Mouse (Mus musculus) heart, adult 9 months (tissue): Measurements from ENCODE around the gene Snrk.

Experiments
- DNase-seq, 2 experiments: peaks; one replicate each; pipeline ENCODE4 v3.0.0; 2022; ENCODE audit warnings: low spot score in 2 of 2

Snrk gene

DNA sequence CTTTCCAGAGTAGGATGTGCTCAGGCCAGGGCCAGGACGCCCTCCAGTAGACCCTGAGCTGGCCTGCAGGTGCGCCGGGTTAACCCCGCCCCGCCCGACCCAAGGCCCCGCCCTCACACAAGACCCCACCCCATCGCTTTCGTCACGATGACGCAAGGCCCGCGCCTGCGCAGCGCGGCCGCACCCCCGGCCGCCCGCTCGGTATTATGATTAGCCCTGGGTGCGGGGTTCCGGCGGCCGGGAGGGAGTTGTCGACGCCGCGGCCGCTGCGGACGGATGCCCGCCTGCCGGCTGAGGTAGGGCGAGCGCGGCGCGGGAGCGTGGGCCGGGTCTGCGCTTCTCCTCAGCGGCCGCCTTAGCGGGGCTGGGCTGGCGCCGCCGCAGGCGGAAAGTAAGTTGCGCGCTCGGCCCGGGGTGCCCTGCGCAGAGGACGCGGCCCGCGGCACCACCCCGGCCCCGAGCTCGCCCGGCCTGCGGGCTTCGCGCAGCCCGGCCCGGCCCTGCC lies at the start of gene Snrk:
Snrk (plus strand) TSS at position 155 of the 505 bp plus-strand sequence.
- peak; percentile 88 to 93 for DNase-seq

DNA sequence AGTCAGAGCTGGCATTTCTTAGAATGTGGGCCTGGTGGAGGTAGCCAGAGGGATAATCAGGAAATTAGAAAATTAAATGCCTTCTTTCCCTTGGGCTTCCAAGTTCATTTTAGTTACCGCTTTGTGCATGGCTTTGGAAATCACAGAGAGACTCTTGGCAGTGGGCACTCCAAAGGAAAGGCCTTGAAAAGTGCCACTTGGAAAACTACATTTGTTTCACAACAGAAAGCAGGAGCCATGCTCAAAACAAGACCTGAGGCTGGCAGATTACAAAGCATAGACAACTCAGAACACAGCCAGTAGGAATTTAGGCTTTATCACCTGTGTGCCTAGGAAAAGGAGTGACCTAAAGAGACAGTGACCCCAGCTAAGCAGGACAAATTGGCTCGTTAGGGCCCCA lies 49.4 kb upstream of the Snrk start:
- DNase-seq: no peak

DNA sequence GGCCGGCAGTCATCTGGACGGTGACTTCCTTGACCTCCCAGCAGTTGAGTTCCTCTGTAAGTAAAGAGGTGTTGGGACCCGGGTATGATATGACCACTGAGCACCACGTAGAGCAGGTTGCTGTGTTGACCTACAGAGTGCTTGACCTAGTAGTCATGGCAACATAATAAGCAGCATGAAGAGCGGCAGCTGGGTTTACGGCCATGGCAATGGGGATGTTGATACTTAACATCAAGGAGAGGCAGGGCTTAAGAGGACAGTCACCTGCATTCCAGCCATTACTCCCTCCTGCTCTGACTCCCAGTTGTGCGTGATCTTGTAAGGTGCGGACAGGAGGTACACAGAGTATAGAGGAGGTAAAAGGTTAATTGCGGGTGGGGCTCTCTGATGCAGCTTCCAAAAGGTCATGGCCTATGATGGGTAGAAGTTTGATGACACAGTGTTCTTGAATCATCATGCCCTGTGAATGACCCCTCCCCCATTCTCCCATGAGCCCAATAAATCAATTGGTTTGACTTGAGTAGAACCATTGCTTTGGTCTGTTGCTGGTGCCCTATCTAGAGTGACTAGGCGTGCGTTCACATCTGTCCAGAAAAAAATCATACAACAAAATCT lies 47.4 kb upstream of the Snrk start:
- DNase-seq: no peak

DNA sequence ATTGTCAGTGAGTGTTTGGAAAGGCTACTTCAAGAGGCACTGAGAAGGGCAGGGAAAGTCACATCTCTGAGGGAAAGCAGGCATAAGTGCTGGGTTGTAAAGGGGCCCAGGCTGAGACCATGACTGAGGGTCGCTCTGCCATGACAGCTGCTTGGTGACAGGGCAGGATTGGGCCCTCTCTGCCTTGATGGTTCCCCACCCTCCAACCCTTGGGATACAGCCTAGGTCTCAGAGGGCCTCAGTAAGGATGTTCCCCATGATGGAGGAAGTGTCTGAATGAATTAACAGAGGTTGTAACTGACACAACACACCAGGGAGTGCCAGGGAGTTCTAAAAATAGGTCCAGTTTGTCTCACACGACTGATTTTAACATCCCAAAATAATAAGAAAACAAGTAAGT lies 43.1 kb upstream of the Snrk start:
- peak in 1 of 2 experiments; percentile 47 for DNase-seq

DNA sequence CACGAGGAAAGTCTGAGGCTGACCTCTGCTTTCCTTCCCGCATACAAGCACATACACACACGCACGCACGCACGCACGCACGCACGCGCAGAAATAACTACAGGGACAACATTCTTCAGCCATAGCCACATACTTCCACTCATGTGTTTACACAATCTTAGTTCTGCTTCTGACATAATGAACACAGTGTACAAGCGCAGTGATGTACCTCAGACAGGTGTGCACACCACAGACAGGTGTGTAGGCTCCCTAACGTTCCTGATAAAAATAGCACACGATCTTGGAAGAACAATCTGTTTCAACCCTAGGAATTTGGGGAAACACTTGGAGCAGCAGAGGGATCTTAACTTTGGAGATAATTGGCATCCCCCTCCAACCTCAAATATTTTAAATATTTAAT lies 42.5 kb upstream of the Snrk start:
- DNase-seq: no peak

DNA sequence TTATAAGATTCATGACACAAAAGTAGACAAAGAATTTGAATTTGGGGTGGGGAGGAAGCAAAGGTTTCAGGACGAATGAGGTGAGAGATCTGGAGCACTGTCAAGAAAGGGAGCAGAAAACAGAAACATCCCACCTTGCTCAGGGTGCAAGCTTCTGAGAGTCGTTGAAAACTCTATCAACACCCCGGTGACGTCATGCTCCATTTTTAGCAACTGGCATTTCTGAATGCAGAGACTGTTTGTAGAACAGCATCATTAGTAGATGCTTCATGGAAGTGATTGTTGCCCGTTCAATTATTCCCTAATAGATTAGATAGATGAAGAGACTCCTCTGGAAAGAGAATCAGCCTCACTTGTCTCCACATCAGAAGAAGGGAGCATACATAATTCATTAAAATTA lies 38.6 kb upstream of the Snrk start:
- DNase-seq: no peak

DNA sequence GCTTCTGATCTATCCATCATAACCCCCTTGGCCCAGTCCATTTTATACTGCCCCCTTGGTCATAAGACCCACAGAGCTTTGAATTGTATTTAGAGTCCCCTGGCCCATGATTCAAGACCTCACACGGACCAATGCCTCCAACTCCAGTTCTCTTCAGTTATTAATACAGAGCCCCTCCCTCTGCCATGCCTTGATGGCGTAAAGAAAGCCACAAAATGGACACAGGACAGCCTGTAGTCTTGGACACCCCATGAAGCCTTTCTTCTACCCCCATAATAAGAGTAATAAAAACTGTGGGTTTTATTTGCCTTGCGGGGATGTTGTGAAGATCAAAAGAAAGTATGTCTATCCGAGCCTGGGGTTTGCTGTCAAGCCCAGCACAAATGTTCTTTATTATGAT lies 33.4 kb upstream of the Snrk start:
- DNase-seq: no peak

DNA sequence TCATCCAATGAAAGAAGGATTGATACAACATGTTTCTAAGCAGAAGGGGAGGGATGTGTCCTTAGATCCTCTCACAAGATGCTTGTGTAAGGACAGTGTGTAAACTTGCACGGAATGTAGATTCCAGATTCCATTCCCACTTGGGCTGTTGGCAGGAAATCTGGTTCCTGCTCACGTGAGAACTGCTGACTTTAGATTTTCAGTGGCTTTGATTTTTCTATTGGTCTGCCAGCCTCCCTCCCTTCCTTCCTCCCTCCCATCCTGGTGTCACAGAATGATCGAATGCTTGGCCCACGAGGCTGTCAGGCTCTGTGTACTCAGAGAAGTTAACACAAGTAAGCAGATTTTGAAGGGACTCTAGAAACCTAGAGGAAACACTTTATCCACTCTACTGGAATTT lies 32.9 kb upstream of the Snrk start:
- peak; percentile 80 to 90 for DNase-seq

DNA sequence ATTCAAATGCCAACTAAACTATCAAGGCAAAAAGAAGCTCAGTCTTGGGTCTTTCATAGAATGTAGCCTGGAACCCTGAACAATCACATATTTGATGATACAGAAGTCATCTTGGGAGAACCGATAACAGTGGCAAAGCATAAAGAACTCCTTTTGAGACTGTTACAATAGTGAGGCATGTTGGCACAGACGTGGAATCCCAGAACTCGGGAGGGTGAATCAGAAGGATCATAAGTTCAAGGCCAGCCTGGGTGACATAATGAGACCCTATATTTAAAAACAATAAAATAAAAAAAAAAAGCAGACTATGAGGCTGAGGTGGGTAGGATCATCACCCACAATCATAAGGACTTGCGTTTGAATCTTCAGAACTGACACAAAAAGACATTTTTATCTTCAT lies 32.4 kb upstream of the Snrk start:
- no peak for DNase-seq

DNA sequence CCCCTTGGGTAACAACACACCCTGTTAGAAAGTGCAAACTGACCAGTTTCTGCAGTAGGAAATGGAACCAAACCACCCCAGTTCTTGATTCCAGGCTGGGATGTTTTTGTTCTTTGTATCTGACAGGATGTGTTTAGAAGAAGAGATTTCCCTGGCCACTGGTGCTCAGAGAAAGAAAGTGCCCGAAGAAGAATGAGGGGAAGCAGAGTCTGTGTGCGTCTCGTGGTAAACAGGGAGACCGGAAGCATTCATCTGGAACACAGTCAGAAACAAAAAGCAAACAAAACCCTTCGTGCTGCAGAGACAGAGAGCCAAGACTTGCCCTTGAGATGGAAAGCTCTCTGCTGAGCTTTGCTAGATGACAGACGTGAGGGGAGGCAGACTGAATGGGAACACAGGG lies 32.0 kb upstream of the Snrk start:
- DNase-seq: peak; percentile 73 to 88

DNA sequence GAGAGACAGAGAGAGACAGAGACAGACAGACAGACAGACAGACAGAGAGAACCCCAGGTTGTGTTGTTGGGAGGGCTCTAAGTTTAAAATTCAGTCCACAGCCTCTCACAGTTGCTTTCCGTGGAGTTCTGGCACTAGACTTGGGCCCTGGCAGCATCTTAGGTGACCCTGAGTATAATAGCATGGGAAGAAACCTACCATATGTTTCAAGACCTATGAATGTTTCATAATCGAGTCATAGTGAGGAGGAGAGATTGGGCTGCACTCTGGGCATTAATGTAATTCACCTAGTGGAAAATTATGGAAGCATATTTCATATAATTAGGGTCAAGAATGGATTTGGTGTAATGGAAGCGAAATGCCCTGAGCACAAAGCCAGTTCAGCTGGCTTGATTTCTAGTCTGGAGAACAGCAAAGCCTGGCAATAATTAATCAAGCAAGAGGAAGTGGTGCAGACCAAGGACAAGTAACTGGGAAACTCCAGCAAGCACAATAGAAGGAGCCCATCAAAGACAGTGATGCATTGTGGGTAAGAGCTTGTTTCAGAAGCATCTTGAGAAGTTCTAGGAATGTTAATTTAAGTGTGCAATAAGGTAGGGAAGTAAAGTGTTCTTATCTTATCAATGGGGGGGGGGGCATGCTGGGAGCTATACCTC lies 31.4 kb upstream of the Snrk start:
- DNase-seq: no peak

DNA sequence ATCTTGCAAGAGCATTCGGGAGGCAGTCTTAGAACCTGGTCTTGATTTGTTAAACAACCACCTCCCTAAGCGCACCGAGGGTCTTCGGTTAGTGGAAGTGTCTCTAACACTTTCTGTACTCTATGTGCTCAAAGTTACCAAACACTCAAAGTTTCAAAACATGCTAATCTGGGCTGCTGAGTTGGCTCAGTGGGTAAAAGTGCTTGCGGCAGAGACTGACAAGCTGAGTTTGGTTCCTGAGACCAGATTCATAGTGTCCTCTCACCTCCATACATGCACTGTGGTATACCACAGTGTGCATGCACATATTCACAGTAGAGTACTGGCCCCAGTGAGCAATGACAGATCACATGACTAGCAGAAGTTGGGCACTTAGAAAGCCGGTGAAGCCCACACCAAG lies 30.0 kb upstream of the Snrk start:
- no peak for DNase-seq

DNA sequence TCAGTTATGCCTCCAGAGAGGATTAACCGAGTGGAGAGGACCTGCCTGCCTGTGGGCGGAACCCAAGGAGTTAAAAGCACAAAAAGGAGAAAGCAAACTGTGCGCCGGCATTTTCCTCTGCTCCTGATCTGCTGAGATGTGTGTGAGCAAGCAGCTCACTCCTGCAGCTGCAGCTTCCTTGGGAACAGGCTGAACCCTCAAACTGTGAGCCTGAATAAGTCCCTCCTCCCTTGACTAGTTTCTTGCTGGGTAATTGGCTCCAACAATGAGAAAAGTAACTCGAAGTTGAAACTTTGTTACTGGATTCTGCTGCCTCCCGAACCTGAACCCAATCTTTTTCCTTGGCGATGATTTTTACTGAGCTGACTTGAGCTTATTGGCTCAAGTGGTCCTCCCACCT lies 25.9 kb upstream of the Snrk start:
- no peak for DNase-seq

DNA sequence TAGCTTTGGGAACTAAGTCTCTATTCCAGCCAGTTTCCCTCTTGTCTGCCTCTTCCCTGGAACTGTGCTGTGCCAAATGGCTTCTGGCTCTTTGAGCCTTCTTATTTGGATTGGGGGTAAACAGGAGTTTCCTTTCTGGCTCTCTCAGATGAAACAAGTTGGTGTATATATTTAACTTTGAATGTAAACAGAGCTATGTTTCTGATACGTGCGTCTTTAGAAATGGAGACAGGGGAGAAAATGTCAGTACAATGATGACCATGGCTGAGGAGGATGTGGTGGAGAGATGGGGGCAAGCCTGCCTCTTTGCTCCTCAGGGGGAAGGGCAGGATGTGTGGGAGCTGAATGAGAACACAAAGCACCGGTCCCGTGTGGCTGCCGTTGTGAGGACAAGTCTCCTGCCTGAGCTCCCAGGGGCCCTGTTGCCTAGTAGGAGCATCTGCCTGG lies 25.3 kb upstream of the Snrk start:
- peak in 1 of 2 experiments; percentile 62 for DNase-seq

DNA sequence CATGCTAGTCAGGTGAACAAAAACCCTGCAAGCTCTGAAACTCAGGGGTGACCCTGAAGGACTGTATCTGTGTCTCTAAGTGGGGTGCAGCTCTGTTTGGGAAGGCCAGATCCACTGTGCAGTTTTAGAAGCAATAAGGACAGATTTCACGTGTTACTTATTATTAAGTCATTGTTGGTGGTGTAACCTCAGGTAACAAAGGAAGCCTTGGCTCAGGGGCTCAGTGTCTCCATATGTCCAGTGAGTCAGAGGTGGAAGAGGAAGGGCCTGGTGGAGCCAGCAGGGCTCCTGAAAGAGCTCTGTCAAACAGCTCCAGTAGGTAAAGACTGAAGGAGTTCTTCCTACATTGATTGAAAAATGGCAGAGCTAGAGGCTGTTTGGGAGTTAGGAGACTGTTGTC lies 22.9 kb upstream of the Snrk start:
- no peak for DNase-seq

DNA sequence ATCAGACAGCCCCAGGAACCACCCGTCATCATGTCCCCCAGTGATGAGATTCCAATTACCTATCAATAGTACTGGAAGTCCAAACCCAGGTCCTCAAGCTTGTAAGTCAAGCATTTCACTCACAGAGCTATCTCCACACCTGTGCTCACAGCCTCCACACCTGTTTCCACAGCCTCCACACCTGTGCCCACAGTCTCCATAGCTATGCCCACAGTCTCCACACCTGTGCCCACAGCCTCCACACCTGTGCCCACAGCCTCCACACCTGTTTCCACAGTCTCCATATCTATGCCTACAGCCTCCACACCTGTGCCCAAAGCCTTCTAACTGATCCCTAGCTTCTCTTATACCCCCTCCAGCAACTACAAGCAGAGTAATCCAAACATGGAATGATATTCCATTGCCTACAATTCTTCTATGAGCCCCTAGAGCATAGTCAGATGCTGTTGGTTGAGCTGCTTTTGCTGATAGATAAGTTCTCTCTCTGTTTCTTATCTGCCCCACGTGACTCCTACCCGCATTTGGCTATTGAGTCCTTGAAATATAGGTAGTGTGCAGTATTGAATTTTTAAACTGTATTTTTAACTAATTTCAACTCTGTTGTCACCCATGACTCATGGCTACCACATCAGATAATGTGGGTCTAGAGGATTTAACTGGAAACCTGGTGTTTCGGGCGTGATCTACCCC lies 20.1 kb upstream of the Snrk start:
- DNase-seq: no peak

DNA sequence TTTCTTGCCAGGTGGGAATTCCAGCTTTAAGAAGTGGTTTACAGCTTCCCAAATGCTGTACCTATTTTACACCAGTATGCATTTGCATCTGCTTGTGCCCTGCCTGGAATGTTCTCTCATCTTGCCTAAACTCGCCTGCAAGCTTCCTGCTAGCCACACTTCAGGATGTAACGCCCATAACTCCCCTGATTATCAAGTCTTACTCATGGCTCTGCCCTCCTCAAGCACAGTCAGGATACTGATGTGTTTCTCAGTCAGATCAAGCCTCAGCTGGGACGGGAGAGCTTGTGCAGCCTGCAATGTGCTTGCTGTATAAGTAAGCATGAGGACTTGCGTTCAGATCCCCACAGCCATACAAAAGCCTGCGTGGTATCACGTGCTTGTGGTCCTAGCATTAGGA lies 19.5 kb upstream of the Snrk start:
- DNase-seq: no peak

DNA sequence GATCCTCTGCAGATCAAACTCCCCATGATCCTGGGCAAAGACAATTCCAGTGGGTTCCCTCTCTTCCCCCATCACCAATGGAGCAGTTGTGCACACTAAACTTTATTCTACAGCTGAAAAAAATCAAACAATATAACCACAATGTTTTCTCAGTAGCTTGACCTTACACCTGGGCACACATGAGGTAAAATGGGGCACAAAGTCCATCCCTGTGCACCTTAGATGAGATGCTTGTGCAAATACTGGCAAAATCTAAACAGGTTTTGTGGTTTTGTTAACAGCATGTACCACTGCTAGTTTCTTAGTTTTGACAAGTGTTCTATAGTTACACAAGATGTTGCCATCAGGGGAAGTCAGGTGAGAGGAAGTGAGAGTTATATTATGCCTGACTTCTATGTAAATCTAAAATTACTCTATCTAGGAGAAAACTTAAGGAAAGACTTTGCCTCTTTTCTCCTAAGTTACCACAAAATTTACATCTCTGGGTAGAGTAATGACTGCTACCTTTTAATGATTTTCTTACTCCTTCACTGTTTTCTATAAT lies 16.4 kb upstream of the Snrk start:
- DNase-seq: no peak

DNA sequence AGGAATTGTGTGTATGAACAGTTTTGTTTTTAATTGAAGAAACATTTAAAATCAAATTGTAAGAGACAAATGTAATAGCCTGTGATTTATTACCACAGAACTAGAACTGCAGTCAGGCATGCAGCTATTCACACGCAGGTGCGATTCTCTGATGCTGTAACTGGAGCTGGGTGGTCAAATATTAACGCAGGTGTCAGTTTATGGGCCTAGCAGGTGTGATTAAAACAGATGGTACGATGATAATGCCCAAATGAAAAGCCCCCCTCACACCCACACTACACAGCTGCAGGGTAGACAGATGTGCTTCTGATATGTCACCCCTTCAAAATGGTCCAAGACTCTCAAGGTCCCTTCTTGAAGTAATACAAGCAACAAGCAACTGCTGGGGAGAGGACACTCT lies 15.9 kb upstream of the Snrk start:
- DNase-seq: no peak

DNA sequence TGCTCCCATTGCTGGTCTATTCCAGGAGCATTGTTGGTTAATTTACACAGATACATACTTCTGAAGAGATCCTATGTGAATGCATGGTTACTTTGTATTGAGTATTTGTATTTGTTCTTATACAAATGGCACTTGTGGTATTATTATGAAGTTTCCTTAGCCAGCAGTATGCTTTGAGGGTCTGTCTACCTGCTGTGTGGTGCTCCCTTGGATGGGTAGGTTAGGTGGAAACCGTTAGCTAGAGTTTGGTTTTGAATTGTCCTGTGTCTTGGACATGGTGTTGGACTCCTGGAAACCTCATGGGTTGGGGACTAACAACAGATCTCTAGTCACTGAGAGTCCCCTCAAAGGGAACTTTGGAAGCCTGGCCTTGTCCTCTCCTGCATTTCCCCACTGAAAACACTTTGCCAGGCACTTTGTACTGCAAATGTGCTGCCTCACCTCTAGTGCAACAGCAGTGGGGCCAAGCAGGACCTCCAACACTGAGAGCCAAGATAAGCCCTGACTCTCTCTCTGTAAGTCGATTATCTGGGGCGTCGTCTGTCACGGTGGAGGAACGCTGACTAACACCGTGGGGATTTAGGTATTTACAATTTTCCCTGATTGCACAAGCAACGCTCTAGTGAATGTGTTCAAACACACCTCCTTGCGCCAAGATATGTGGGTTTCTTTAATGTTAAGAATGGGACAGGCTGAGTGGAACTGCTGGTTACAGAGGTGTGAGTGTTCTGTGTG lies 13.3 kb upstream of the Snrk start:
- no peak for DNase-seq

DNA sequence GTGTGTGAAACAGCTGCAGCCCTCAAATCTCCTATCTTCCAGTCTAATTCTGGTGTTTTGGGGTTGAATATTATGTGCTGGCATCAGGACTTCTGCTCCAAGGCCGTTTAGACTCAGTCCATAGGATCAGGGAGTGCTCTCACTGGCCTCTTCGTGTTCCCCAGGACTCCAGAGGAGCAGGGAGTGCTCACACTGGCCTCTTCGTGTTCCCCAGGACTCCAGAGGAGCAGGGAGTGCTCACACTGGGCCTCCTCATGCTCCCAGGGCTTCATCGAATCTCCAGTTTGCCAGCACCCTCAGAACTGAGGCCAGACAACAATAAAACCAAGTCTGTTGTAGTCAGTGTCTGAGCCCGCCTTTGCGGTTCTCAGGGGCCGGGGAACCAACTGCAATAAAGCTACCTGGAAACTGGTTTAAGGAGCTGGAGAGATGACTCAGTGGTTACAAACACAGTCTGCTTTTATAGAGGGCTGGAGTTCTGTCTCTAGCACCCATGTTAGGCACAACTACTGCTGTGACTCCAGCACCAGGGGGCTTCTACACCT lies 12.7 kb upstream of the Snrk start:
- DNase-seq: no peak
